Mouse (Mus musculus): ENCODE results near the gene Coq8a.

Gene Coq8a

GRCm38 (mm10) chr1:180175167-180175566, 24.2 kb downstream of the Coq8a start:
- no peak for DNase-seq (ENCODE audit: low spot score in 2 of 2)

- no peak for DNase-seq (ENCODE audit: low spot score in 2 of 2)
These were observed 24.7 kb downstream of the Coq8a start for GRCm38 (mm10) chr1:180174718-180175117.

GRCm38 (mm10) chr1:180173017-180173416, 26.4 kb downstream of the Coq8a start:
- DNase-seq (ENCODE audit: low spot score in 2 of 2): no peak

GRCm38 (mm10) chr1:180172600-180172999, 26.8 kb downstream of the Coq8a start:
- DNase-seq (ENCODE audit: low spot score in 2 of 2): no peak

GRCm38 (mm10) chr1:180171883-180172282, 27.5 kb downstream of the Coq8a start:
- DNase-seq (ENCODE audit: low spot score in 2 of 2): peak in 1 of 2 experiments; percentile 2

GRCm38 (mm10) chr1:180170071-180170470, 29.3 kb downstream of the Coq8a start:
- peak in 1 of 2 experiments; percentile 3 for DNase-seq (ENCODE audit: low spot score in 2 of 2)

GRCm38 (mm10) chr1:180169161-180169560, 30.2 kb downstream of the Coq8a start:
- DNase-seq (ENCODE audit: low spot score in 2 of 2): no peak

GRCm38 (mm10) chr1:180168294-180168693, 31.1 kb downstream of the Coq8a start:
- DNase-seq (ENCODE audit: low spot score in 2 of 2): no peak

GRCm38 (mm10) chr1:180166533-180166932, 32.9 kb downstream of the Coq8a start:
- DNase-seq (ENCODE audit: low spot score in 2 of 2): no peak

- DNase-seq (ENCODE audit: low spot score in 2 of 2): no peak
These were observed 36.4 kb downstream of the Coq8a start for GRCm38 (mm10) chr1:180162986-180163385.

- no peak for DNase-seq (ENCODE audit: low spot score in 2 of 2)
These were observed 37.6 kb downstream of the Coq8a start for GRCm38 (mm10) chr1:180161566-180162355.

GRCm38 (mm10) chr1:180161160-180161559, 38.2 kb downstream of the Coq8a start:
- DNase-seq (ENCODE audit: low spot score in 2 of 2): no peak

- no peak for DNase-seq (ENCODE audit: low spot score in 2 of 2)
These were observed 38.9 kb downstream of the Coq8a start for GRCm38 (mm10) chr1:180160545-180160944.

- no peak for DNase-seq (ENCODE audit: low spot score in 2 of 2)
These were observed 40.8 kb downstream of the Coq8a start for GRCm38 (mm10) chr1:180158648-180159047.

- no peak for DNase-seq (ENCODE audit: low spot score in 2 of 2)
These were observed 48.2 kb downstream of the Coq8a start for GRCm38 (mm10) chr1:180151191-180151590.

GRCm38 (mm10) chr1:180148563-180148962, 50.8 kb downstream of the Coq8a start:
- DNase-seq (ENCODE audit: low spot score in 2 of 2): no peak

- no peak for DNase-seq (ENCODE audit: low spot score in 2 of 2)
These were observed 51.4 kb downstream of the Coq8a start for GRCm38 (mm10) chr1:180148036-180148435.

GRCm38 (mm10) chr1:180140970-180141369, 58.4 kb downstream of the Coq8a start:
- no peak for DNase-seq (ENCODE audit: low spot score in 2 of 2)

GRCm38 (mm10) chr1:180139158-180139557, 60.2 kb downstream of the Coq8a start:
- no peak for DNase-seq (ENCODE audit: low spot score in 2 of 2)

- DNase-seq (ENCODE audit: low spot score in 2 of 2): no peak
These were observed 67.2 kb downstream of the Coq8a start for GRCm38 (mm10) chr1:180132187-180132586.

- no peak for DNase-seq (ENCODE audit: low spot score in 2 of 2)
These were observed 68.0 kb downstream of the Coq8a start for GRCm38 (mm10) chr1:180131402-180131801.

GRCm38 (mm10) chr1:180128077-180128792, 71.2 kb downstream of the Coq8a start:
- no peak for DNase-seq (ENCODE audit: low spot score in 2 of 2)

- no peak for DNase-seq (ENCODE audit: low spot score in 2 of 2)
These were observed 81.2 kb downstream of the Coq8a start for GRCm38 (mm10) chr1:180118233-180118632.

All from frontal cortex, postnatal 14 days (tissue).